17 mouse cellular contexts compared by ENCODE assay signal in the genomic region with DNA sequence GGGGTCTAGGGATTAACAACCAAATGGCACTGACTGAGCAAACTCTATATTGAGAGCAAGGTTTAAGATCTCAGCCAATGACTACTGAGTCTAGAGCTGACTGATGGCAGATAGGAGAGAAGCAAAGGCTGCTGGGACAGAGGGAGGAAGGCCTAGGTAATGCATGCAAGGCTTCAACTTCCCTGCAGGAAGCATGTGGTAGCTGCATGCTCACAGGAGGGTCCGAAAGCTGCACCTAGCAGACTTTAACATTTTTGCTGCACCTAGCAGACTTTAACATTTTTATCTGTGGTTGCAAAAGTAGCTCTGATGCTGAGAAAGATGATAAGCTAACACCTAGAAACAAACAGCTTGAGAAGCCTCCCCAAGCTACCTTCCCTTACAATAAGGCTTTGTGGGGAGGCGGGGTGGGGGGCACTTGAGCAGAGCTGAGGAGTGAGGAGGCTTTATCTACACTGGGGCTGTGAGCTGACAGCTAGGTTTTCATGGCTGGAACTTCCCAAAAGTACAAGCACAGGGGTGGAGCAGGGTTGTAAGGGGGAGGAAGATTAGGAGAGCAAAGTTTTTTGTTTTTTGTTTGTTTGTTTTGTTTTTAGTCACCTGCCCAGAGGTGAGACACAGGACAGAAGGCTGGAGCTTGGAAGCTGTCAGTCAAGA.
"Had no signal": no experiment of that assay in that cellular context is flagged by ENCODE, and none has a peak within 500 bp of the region (broad histone marks: within the 10 kb centered on the region; RNA-seq: fewer than 3 reads in every experiment).

No protein-coding gene starts in this region.

- H3K27ac ChIP-seq: kidney, embryonic 15.5 days; left cerebral cortex, adult 2 months; liver, embryonic 14.5 days; macrophage; midbrain, embryonic 10.5 days; neural tube, embryonic 12.5 days; neural tube, embryonic 15.5 days had no signal

- H3K9ac ChIP-seq: kidney, embryonic 15.5 days; liver, embryonic 14.5 days; neural tube, embryonic 12.5 days; neural tube, embryonic 15.5 days had no signal

- H3K36me3 ChIP-seq: kidney, embryonic 15.5 days; midbrain, embryonic 10.5 days; neural tube, embryonic 12.5 days; neural tube, embryonic 15.5 days had no signal

- H3K27me3 ChIP-seq: kidney, embryonic 15.5 days; neural tube, embryonic 12.5 days; neural tube, embryonic 15.5 days had no signal

- H3K4me2 ChIP-seq: kidney, embryonic 15.5 days; neural tube, embryonic 12.5 days; neural tube, embryonic 15.5 days had no signal

- H3K4me3 ChIP-seq: kidney, embryonic 15.5 days; left cerebral cortex, adult 2 months; midbrain, embryonic 10.5 days; neural tube, embryonic 12.5 days; neural tube, embryonic 15.5 days had no signal

- H3K4me1 ChIP-seq: kidney, embryonic 15.5 days; neural tube, embryonic 12.5 days had no signal

- H3K9me3 ChIP-seq: kidney, embryonic 15.5 days; midbrain, embryonic 10.5 days; neural tube, embryonic 12.5 days; neural tube, embryonic 15.5 days had no signal

- ATAC-seq: intestine, postnatal 0 days had no signal

- DNase-seq: kidney, adult 8-10 months; kidney, postnatal 10 days; kidney, postnatal 36 days; layer of hippocampus, postnatal 36 days; midbrain, embryonic 14.5 days; right cerebral cortex, adult 18-20 months; right cerebral cortex, postnatal 14 days; thymus, adult 18-20 months; thymus, postnatal 36 days had no signal
